Mouse (Mus musculus): ENCODE measurements at regions not wholly inside any gene's neighbourhood (a gene's known extent, or its start where the extent isn't known, plus 50 kb on each side); places are given as distances from the start of the nearest gene placed in this dataset.

GRCm38 (mm10) chr15:71375775-71376174 lies 2458.6 kb upstream of the Gm6569 start:
- DNase-seq (ENCODE audit: low spot score), result no peak
